Mouse (Mus musculus): ENCODE results near the gene Pdpn.
A peak's percentile ranks its signal among the peaks of the same experiment; 100 is the strongest.

- no peak for TF ChIP-seq CTCF (IDR thresholded peaks at IDR 0.05; ENCODE audit: low read depth, low read length)
- TF ChIP-seq POLR2A (IDR thresholded peaks at IDR 0.05; ENCODE audit: insufficient read depth, low read length), result peak; percentile 29
Measured at GRCm38 (mm10) chr4:143239615-143240201, 59.7 kb downstream of the Pdpn start.
